Mouse (Mus musculus) heart, postnatal 14 days (tissue): ENCODE measurements around the gene Tomm7. TPM values are rescaled to one million over a fixed set of nuclear protein-coding genes. Genes with fewer than 3 reads are reported as not detected.
"Not testable (repeated sequence)": the region's sequence is repeated elsewhere in the genome, so short reads cannot be mapped to it uniquely, and the experiment has no call there.

Source experiments
- DNase-seq, 2 experiments: peaks; one replicate each; pipeline ENCODE4 v3.0.0; 2021 to 2022
- intact Hi-C: fragments of 180-260 bp; cut with DNase I; formaldehyde crosslinking; loops from one replicate; pipeline ENCODE4 v1.15.1; 2025
- total RNA-seq, 2 experiments: library from RNA; stranded (reverse); gene quantifications; 2 replicates each; pipeline ENCODE4 v1.2.3; 2021

Gene Tomm7
- total RNA-seq, 2 experiments from 2014 or later = 96.8 to 105 TPM

DNA sequence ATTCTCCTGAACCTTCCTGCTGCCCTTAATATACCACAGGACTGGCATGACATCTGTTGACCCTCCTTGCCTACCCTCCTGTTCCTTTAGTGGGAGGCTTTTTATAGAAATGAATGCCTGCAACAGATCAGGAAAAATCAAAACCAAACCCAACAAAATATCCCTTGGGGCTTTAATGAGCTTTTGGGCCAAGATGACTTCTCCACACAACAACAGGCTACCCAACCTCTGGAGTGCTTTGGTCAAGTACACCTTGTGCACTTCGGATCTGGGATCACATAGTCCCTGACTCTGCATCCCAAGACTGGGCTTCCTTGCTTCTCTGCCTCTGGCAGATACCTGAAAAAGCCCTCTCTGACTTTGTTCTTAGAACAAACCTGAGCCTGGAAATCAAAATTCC lies 12.2 kb upstream of the Tomm7 start:
- intact Hi-C loops = loop anchor here (10.0 kb wide), 1 partner anchor 309 kb away; the partner anchor contains the start of gene Nupl2
- no peak for DNase-seq

DNA sequence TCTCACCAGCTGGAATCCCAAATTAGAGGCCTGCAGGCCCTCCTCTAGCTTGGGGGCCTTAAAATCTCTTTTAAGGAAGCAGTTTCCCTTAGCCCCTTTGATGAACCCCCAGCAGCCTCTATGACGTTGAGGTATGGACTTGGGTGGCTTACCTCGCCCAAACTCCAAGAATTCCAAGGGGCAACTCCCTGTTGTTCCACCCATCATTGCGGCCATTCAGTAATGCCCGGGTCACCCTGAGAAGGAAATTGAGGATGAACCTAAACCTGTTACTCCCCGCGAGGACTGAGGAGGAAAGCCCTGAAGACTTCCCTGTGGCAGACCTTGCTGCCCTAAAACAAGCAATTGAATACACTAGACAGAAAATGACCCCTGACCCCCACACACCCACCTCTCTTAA lies 11.5 kb upstream of the Tomm7 start:
- intact Hi-C loops = loop anchor here (10.0 kb wide), 1 partner anchor 309 kb away; the partner anchor contains the start of gene Nupl2
- no peak for DNase-seq

DNA sequence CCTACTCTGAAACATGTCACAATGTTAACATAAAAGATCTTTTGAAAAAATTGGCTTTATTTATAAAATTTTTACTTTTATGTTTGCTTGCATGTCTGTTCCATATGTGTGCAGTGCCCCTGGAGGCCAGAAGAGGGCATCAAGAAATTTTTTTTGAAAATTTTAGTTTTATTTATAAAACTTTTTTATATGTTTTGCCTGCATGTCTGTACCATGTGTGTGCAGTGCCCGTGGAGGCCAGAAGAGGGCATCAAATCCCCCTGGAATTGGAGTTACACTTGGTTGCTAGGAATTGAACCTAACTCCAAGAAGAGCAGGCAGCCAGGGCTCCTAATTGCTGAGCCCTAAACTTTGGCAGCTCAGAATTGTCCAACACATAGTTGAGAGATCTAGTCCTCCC lies 9.0 kb upstream of the Tomm7 start:
- intact Hi-C loops = loop anchor here (5.0 to 10.0 kb wide), 3 partner anchors 34 to 312 kb away; partner anchors contain the start of gene Nupl2
- DNase-seq = peak in 1 of 2 experiments; percentile 17

DNA sequence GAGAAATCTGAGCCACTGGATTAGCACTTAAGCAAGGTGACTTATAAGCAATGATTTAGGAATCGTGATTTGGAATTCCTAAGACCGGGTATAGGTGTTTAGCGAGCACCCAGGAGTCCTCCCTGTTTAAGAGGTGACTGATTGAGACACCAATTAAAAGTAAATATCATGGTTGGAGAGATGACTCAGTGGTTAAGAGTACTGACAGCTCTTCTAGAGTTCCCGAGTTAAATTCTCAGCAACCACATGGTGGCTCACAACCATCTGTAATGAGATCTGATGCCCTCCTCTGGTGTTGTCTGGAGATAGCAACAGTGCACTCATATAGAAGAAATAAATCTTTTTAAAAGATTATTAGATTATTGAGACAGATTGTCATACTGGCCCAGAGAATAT lies 7.2 kb upstream of the Tomm7 start:
- not testable (repeated sequence) for DNase-seq
- intact Hi-C loops = loop anchor here (2.0 to 10.0 kb wide), 4 partner anchors 36 to 314 kb away; partner anchors contain the start of gene Nupl2

DNA sequence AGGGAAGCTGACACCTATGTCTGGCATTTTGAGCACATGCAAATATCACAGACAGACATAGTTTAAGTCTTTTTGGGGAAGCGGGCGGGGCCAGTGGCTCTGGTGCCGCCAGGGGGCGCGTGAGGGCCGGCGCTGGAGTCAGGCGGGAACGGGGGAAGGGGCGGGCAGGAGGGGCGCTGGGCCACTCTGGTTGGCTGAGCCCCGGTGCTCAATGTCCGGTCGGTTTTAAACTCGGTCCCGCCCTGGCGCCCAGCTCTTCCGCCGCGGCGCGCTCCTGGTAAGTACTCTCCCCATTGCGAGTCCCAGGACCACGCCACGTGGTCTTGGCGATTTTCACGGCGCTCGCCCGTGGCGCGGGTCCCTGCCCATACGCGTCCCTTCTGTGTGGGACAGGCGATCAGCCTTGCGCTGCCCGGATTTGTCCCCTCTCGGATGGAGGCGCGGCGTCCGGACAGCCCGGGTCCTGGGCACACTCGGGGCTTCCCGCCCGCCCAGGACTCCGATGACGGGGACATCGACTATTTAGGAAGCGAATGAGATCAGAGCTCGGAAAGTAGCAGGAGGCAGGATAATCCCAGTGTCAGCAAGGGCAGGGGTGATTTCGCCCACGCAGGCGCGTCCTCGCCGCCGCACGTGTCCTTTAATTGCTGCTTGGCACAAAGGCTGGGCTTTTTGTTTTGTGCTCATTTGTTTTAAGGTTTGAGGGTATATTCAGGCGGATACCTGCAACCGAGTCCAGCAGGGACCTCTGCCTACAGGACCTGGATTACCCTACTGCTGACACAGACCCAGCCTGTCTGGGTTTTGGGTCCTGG lies 6.6 kb upstream of the Tomm7 start:
- intact Hi-C loops = loop anchor here (2.0 to 10.0 kb wide), 4 partner anchors 37 to 314 kb away; partner anchors contain the start of gene Nupl2
- peak; percentile 95 to 97 for DNase-seq

DNA sequence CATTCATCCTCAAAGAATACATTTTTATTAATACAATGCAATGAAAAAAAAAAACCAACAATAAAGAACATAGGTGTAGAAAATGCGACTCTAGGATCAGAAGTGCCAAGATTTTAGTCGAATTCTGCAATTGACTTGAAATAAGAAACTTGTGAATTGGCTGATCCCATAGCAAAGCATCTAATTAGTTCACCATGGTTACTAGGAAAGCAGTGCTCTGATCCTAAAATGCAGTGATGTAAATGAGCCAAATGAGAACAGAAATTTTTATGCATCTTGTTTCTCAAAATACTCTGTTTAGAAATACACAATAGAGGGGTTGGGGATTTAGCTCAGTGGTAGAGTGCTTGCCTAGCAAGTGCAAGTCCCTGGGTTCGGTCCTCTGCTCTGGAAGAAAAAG lies 1.2 kb upstream of the Tomm7 start:
- intact Hi-C loops = no loop called here

DNA sequence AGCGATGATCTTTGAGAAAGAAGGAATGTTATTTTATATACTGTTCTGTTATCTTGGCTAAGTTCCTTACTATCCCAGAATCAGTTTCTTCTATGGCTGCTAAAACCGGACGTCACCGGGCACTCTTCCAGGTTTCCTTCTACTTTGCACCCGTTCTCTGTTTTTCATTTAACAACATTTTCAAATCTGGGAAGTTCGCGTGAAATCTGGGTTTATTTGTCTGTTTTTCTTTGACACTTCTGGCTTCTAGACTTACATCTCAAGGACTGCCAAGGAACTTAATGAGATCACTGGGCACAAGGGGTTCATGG lies 525 bp upstream of the Tomm7 start:
- intact Hi-C loops = no loop called here

More for the DNA sequence above, 1.2 kb upstream of the Tomm7 start:
- DNase-seq = no peak

DNA sequence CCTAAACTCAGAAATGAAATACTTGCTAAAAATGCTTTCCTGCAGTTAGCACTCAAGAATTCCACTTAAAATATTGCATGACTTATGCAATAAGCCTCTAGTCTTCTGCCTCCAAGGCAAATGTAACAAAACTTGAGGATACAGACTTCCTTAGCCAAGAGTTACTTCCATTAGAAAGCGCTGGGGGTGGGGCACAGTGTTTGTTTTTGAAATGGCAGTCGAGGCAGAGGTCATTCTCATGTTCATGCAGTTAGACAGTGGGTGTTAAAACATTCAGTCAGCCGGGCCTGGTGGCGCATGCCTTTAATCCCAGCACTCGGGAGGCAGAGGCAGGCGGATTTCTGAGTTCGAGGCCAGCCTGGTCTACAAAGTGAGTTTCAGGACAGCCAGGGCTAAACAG lies 5.8 kb downstream of the Tomm7 start:
- DNase-seq = no peak
- intact Hi-C loops = no loop called here

More for the DNA sequence above, 525 bp upstream of the Tomm7 start:
- peak; percentile 30 to 67 for DNase-seq

DNA sequence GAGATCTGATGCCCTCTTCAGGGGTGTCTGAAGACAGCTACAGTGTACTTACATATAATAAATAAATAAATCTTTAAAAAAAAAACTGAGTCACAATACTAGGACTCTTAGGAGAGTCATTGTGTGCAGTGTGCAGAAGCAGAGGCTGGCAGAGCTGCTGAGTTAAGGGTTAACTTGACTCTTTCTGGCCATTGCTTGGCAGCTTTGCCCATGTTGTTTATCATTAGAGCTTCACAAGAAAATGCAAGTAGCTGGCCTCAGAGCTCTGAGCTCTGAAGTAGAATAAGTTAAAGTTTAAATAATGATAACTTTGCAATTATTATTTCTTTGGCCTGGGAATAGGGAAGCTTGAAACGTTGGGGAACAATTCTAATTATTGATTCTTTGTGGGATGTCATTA lies 8.3 kb downstream of the Tomm7 start:
- DNase-seq, intact Hi-C loops: not testable (repeated sequence)

DNA sequence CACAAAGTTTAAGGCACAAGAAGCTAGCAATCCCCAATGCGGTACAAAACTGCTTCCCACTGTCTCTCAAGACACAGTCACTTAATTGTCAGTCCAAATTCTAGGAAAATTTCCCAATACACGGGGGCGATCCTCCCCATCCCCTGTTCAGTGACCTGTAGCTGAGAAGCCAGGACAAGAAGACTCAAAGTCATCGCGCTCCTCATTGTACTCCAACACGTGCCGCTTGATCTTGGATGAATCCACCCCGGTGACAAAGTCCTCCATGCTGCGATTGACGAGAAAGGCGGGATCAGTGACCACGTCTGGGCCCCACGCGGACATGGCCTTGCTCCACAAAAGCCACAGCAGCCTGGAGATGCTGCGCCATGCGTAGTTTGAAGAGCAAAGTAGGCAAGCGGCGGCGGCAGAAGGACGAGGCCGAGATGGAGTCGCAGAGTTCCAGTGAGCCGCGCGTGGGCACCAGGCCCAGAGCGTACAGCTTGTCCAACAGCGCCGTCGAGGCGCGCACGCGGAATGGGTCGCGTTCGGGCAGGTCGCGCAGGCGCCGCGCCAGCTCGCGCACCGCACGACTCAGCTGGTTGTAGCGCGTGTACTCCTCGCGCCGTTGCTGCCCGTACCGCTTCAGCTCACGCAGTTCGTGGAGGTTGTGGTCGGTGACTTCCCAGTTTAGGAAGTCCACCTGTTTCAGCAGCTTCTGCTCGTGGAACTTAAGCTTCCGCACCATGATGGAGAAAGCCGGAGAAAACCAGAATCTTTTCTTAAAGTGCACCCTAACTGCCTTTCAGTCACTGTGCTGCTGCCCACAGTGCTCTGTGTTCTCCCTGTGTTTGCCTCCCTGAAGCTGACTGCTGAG lies 12.8 kb downstream of the Tomm7 start:
- peak; percentile 35 to 43 for DNase-seq
- intact Hi-C loops = no loop called here

DNA sequence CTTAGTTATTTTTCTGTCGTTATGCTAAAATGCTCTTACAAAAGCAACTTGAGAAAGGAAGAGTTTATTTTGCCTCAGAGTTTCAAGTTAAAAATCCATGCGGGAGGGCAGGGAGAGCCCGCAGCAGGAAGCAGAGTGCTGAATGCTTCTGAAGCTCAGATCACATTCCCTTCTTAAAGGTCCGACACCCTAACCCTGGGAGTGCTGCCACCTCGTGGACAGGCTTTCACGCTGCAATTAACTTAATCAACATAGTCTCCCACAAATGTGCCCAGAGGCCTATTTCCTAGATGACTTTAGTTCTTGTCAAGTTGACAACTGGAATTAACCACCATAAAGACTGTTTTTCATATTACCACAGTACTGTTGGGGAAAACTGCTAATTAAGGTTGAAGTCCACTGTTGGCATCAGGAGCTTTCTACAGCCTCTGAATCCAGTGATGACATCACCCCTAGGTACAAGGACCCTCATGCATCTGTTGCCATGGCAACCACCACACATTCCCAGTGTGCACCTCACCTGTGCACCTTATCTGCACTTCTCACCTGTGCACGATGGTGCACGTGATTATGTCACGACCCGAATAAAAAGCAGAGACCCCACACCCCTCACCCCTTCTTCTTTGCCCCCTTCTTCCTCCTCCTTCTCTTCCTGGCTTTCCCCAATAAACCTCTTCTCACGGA lies 17.5 kb downstream of the Tomm7 start:
- intact Hi-C loops = no loop called here
- peak; percentile 74 to 83 for DNase-seq

DNA sequence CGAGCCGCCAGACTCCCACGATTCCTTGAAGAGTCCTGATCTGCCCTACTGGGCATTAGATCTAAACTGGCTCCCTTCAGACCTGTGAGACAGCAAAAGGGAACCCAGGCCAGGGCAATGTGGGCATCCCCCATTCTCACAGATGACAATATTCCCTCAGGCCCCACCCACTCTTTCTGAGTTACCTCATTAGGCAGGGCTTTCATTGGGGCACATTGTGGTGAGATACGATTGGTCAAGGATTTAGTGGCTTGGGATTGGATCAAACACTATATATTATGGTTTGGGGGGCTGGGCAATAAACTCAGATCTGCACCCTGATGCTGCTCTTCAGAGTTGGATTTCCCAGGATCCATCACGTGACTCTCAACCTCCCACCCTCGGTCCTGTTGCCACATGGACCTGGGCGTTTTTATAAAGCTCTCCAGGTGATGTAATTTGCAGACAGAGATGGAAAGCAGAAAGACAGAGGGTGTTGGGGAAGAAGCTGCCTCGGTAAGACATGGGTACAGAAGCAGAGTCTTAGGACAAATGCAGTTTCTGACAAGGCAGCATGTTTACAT lies 19.7 kb downstream of the Tomm7 start:
- intact Hi-C loops = no loop called here
- no peak for DNase-seq

DNA sequence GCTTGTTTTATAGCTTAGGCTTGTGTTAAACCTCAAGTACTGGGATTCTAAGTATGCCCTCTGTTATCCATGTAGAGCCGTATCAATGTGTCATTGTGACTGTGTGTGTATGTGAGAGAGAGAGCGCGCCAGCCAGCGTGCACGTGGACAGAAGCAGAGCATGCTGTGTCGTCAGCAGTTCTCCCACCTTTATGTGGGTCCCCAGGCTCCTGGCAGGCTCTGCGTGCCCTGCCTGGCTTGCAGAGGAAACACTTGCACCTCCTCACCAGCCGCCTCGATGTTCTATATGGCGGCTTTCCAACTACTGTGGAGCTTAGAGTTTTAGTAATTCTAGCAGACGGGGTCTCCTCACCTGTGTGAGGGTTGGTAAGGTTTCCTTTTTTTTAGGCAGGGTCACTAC lies 21.7 kb downstream of the Tomm7 start:
- intact Hi-C loops = no loop called here
- DNase-seq = no peak

DNA sequence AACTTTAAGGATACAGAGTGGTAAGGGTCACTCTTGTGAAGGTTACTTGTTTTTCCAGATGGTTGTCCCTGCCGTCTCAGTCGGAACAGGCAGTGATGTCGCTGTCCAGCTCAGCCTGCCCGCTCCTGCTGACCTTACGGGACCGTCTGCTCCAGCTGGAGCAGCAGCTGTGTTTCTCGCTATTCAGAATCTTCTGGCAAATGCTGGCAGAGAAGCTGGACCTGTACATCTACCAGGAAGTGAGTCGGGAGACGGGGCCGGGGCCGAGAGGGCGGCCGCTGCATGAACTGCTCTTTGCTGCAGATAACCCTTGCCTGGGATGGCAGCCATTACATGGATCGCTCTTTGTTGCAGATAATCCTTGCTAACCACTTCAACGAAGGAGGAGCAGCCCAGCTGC lies 27.3 kb downstream of the Tomm7 start:
- intact Hi-C loops = no loop called here
- DNase-seq = peak; percentile 6 to 12

DNA sequence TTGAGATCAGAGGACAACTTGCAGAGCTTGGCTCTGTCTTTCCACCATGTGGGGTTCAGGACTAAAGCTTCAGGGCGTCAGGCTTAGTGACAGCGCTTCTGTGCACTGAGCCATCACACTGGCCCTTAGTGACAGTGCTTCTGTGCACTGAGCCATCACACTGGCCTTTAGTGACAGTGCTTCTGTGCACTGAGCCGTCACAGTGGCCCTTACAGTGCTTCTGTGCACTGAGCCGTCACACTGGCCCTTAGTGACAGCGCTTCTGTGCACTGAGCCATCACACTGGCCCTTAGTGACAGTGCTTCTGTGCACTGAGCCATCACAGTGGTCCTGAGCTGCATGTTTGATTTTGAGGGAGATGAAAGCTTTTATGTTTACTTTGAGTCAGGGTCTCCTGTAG lies 29.1 kb downstream of the Tomm7 start:
- no peak for DNase-seq
- intact Hi-C loops = no loop called here

DNA sequence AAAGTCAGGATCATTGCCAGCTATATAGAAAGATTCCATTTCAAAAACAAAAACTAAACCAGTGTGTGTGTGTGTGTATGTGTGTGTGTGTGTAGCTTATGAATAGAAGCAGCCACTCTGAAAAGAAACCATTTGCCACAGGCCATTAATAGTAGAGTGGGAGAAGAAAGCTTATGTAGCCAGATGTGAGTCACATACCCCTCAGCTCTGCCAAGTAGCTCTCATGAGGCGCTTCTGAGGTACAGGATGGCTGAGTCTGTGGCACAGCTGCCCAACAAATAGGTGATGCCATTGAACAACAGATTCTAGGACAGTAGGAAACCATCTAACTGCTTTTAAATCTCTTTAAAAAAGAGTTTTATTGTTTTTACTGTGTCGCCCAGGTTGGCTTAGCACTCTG lies 51.2 kb downstream of the Tomm7 start:
- DNase-seq = no peak
- intact Hi-C loops = no loop called here

DNA sequence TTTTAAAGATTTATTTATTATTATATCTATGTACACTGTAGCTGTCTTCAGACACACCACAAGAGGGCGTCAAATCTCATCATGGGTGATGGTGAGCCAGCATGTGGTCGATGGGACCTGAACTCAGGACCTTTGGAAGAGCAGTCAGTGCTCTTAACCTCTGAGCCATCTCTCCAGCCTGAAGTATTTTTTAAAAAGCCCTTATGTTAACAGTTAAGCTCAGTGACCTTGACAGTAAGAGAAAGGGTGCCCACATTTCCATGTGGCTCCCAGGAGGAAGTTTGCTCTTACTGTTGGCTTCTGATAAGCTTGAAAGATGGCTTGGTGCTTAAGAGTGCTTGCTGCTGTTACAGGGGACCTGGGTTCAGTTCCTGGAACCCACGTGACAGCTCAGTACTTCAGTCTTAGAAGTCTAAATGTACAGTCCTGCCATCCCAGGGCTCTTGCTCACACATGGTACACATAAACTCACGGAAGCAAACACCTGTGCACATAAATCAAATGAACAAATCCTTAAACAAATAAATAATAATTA lies 54.8 kb downstream of the Tomm7 start:
- intact Hi-C loops = no loop called here
- no peak for DNase-seq
